Mouse (Mus musculus) liver, adult 2 months (tissue): ENCODE data around the gene Cdk9. TPM values are rescaled to one million over a fixed set of nuclear protein-coding genes. Genes with fewer than 3 reads are reported as not detected.

Experiments
- DNase-seq: peaks from one replicate; pipeline ENCODE4 v3.0.0-alpha.2; 2011; ENCODE audit warnings: low read depth, low spot score; ENCODE audit errors: extremely low read depth
- H3K27ac ChIP-seq: fragments of 200-500 bp; replicated peaks from 2 replicates; pipeline ENCODE4 v1.5.1; 2012; ENCODE audit warnings: low read depth, mild to moderate bottlenecking, control low read depth, inconsistent platforms, low read length; ENCODE audit not compliant: insufficient read depth
- H3K27me3 ChIP-seq: fragments of 200-500 bp; 2 replicates; pipeline ENCODE4 v1.6.1; 2012; ENCODE audit warnings: mild to moderate bottlenecking, moderate library complexity, low read length, inconsistent platforms; ENCODE audit not compliant: control insufficient read depth, insufficient read depth
- H3K36me3 ChIP-seq: fragments of 200-500 bp; 2 replicates; pipeline ENCODE4 v1.6.1; 2012; ENCODE audit warnings: low read length, inconsistent platforms; ENCODE audit not compliant: control insufficient read depth, insufficient read depth
- H3K4me1 ChIP-seq: fragments of 200-500 bp; 2 replicates; pipeline ENCODE4 v1.6.1; 2011; ENCODE audit warnings: low read length; ENCODE audit not compliant: control insufficient read depth, insufficient read depth
- H3K4me3 ChIP-seq: fragments of 200-500 bp; 2 replicates; pipeline ENCODE4 v1.5.1; 2011; ENCODE audit warnings: low read depth, mild to moderate bottlenecking, control low read depth, low read length, moderate library complexity; ENCODE audit not compliant: insufficient read depth
- H3K79me2 ChIP-seq: fragments of 200-500 bp; 2 replicates; pipeline ENCODE4 v1.6.1; 2012; ENCODE audit warnings: inconsistent platforms, mild to moderate bottlenecking, low read length, moderate library complexity; ENCODE audit not compliant: control insufficient read depth, insufficient read depth
- H3K9ac ChIP-seq: fragments of 200-500 bp; 2 replicates; pipeline ENCODE4 v1.6.1; 2012; ENCODE audit warnings: low read depth, mild to moderate bottlenecking, control low read depth, inconsistent platforms, low read length
- CTCF ChIP-seq: fragments of 200-500 bp; IDR thresholded peaks from 2 replicates; pipeline ENCODE4 v1.5.1; 2011; ENCODE audit warnings: low read depth, low read length, control low read depth
- POLR2A ChIP-seq: fragments of 200-500 bp; IDR thresholded peaks from 2 replicates; pipeline ENCODE4 v1.6.1; 2011; ENCODE audit warnings: low read length, control low read depth; ENCODE audit not compliant: insufficient read depth; ENCODE audit errors: extremely low read depth
- WGBS: fragments of 180-500 bp; shearing (Covaris S2); methylation state at CpG from one replicate; pipeline ENCODE4 v1.1.7; 2018; 5-methylcytosine and 5-hydroxymethylcytosine counted together
- polyA plus RNA-seq: library from polyadenylated mRNA; depleted of rRNA; stranded (reverse); fragments of >200 nt; gene quantifications from 2 replicates; pipeline ENCODE4 v1.2.3, GENCODE M21; 2012
- total RNA-seq: library from RNA; depleted of rRNA; stranded (reverse); fragments of >200 nt; gene quantifications from 2 replicates; pipeline ENCODE4 v1.2.3, GENCODE M21; 2014

Gene Cdk9
- total and polyA plus RNA-seq, 2 experiments: 19.5 to 63.7 TPM

- Histone ChIP-seq H3K79me2 (no peaks in the 10 kb centered on the region), H3K27ac (peak overlapping the region; percentile 22; the same call in 1 of the 2 replicates), H3K27me3 (no peaks in the 10 kb centered on the region), H3K36me3 (peaks cover 60% of the 10 kb centered on the region), H3K4me3 (no peak overlapping the region), H3K4me1 (peaks cover 2% of the 10 kb centered on the region), H3K9ac (no peak overlapping the region)
- no peak for TF ChIP-seq CTCF
- no peak for TF ChIP-seq POLR2A
- peak; percentile 54 for DNase-seq
- 93% methylated on average over 3 of the region's 3 CpGs for WGBS
These were observed 27.1 kb downstream of the Cdk9 start for GRCm38 (mm10) chr2:32685807-32686206.

- H3K4me3 ChIP-seq: no peak overlapping the region
- no peak for TF ChIP-seq CTCF
- no peak overlapping the region for H3K27ac ChIP-seq
- no peak for DNase-seq
- peaks cover 60% of the 10 kb centered on the region for H3K36me3 ChIP-seq
- H3K4me1 ChIP-seq: peaks cover 2% of the 10 kb centered on the region
- no peak overlapping the region for H3K9ac ChIP-seq
- WGBS: 81% methylated on average over 15 of the region's 15 CpGs
- no peaks in the 10 kb centered on the region for H3K79me2 ChIP-seq
- H3K27me3 ChIP-seq: no peaks in the 10 kb centered on the region
These were observed 28.0 kb downstream of the Cdk9 start for GRCm38 (mm10) chr2:32684681-32685428.

- Histone ChIP-seq H3K27me3 (no peaks in the 10 kb centered on the region), H3K9ac (no peak overlapping the region), H3K36me3 (peaks cover 55% of the 10 kb centered on the region), H3K4me1 (no peaks in the 10 kb centered on the region; the same call in 1 of the 2 replicates), H3K4me3 (no peak overlapping the region), H3K27ac (no peak overlapping the region), H3K79me2 (no peaks in the 10 kb centered on the region)
- no peak for DNase-seq
- TF ChIP-seq CTCF (no peak), POLR2A (no peak)
- 91% methylated on average over 10 of the region's 10 CpGs for WGBS
These were observed 29.2 kb downstream of the Cdk9 start for GRCm38 (mm10) chr2:32683701-32684100.

GRCm38 (mm10) chr2:32682721-32683417 is 30.0 kb downstream of the Cdk9 start:
- no peak for DNase-seq
- Histone ChIP-seq H3K27ac (no peak overlapping the region), H3K4me1 (no peaks in the 10 kb centered on the region; the same call in 1 of the 2 replicates), H3K27me3 (no peaks in the 10 kb centered on the region), H3K9ac (no peak overlapping the region), H3K4me3 (no peak overlapping the region), H3K79me2 (no peaks in the 10 kb centered on the region), H3K36me3 (peaks cover 47% of the 10 kb centered on the region)
- TF ChIP-seq CTCF (no peak), POLR2A (no peak)
- WGBS: 77% methylated on average over 14 of the region's 14 CpGs

GRCm38 (mm10) chr2:32681754-32682153 is 31.1 kb downstream of the Cdk9 start:
- TF ChIP-seq CTCF: no peak
- TF ChIP-seq POLR2A: no peak
- Histone ChIP-seq H3K4me1 (no peaks in the 10 kb centered on the region; the same call in 1 of the 2 replicates), H3K79me2 (no peaks in the 10 kb centered on the region), H3K27me3 (no peaks in the 10 kb centered on the region), H3K9ac (no peak overlapping the region), H3K4me3 (no peak overlapping the region), H3K36me3 (peaks cover 38% of the 10 kb centered on the region; the same call in 1 of the 2 replicates), H3K27ac (no peak overlapping the region)
- no peak for DNase-seq
- 70% methylated on average over 6 of the region's 6 CpGs for WGBS
